Mouse (Mus musculus) lung, embryonic 15.5 days (tissue): Measurements from ENCODE around the gene Mpzl3. TPM values are rescaled to one million over a fixed set of nuclear protein-coding genes. Genes with fewer than 3 reads are reported as not detected.
"Not testable (repeated sequence)": the region's sequence is repeated elsewhere in the genome, so short reads cannot be mapped to it uniquely, and the experiment has no call there.

ENCODE experiments used
- ATAC-seq: fragments of 200-750 bp; cut with Nextera tagmentation; 2 replicates; pipeline ENCODE4 v1.8.0; 2017; ENCODE audit warnings: moderate number of reproducible peaks, borderline replicate concordance; ENCODE audit not compliant: low FRiP score, low TSS enrichment; ENCODE audit errors: extremely low read depth
- H3K27ac ChIP-seq: fragments of 300-500 bp; sonication (generic); 2 replicates; pipeline ENCODE4 v1.5.1; 2015; ENCODE audit warnings: moderate library complexity, mild to moderate bottlenecking, inconsistent platforms
- H3K27me3 ChIP-seq: fragments of 300-500 bp; sonication (generic); 2 replicates; pipeline ENCODE4 v1.6.1; 2015; ENCODE audit warnings: inconsistent platforms
- H3K36me3 ChIP-seq: fragments of 300-500 bp; sonication (generic); 2 replicates; pipeline ENCODE4 v1.6.1; 2015; ENCODE audit warnings: inconsistent platforms
- H3K4me1 ChIP-seq: fragments of 300-500 bp; sonication (generic); 2 replicates; pipeline ENCODE4 v1.6.1; 2015; ENCODE audit warnings: inconsistent platforms
- H3K4me2 ChIP-seq: fragments of 300-500 bp; sonication (generic); 2 replicates; pipeline ENCODE4 v1.6.1; 2015; ENCODE audit warnings: inconsistent platforms, mild to moderate bottlenecking, moderate library complexity
- H3K4me3 ChIP-seq: fragments of 300-500 bp; sonication (generic); 2 replicates; pipeline ENCODE4 v1.5.1; 2015; ENCODE audit warnings: mild to moderate bottlenecking, inconsistent platforms
- H3K9ac ChIP-seq: fragments of 300-500 bp; sonication (generic); 2 replicates; pipeline ENCODE4 v1.6.1; 2015; ENCODE audit warnings: inconsistent platforms
- H3K9me3 ChIP-seq: fragments of 300-500 bp; sonication (generic); 2 replicates; pipeline ENCODE4 v1.6.1; 2016; ENCODE audit warnings: inconsistent platforms
- whole genome bisulfite sequencing: fragments of 180-500 bp; shearing (Covaris S2); methylation state at CpG from one replicate; pipeline ENCODE4 v1.1.7; 2015; 5-methylcytosine and 5-hydroxymethylcytosine counted together
- polyA plus RNA-seq: library from polyadenylated mRNA; unstranded; fragments of >200 nt; fragmentation: Nextera tagmentation; extraction: Ambion mirVana; gene quantifications from 2 replicates; pipeline ENCODE4 v1.2.1, GENCODE M21; 2015

Mpzl3 gene
- polyA plus RNA-seq, 1 experiment from 2014 or later = 2.7 TPM

DNA sequence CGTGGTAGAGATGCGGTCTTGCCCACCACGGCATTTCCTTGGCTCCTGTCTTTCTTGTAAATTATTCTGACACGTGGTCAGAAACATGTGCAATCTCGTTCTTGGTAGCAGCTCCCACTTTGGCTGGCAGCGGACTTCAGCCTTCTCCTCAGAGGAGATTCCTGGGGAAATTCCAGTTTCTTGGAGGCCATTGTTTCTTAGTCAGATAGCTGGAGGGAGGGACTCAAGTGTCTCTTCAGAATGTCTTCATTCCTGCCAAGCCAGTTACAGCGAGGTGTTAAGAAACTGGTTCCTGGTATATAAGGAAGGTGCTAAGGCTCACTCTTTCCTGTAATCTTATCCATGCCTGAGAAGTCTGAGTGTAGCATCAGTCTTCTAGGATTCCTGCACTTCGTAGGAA lies 27.6 kb upstream of the Mpzl3 start:
- no peak for ATAC-seq
- Histone ChIP-seq H3K9me3 (no peaks in the 10 kb centered on the region), H3K27me3 (no peaks in the 10 kb centered on the region), H3K4me1 (no peaks in the 10 kb centered on the region), H3K4me3 (no peak overlapping the region), H3K27ac (no peak overlapping the region), H3K9ac (no peak overlapping the region), H3K36me3 (no peaks in the 10 kb centered on the region), H3K4me2 (no peak overlapping the region)
- WGBS = 54% methylated on average over 8 of the region's 8 CpGs

DNA sequence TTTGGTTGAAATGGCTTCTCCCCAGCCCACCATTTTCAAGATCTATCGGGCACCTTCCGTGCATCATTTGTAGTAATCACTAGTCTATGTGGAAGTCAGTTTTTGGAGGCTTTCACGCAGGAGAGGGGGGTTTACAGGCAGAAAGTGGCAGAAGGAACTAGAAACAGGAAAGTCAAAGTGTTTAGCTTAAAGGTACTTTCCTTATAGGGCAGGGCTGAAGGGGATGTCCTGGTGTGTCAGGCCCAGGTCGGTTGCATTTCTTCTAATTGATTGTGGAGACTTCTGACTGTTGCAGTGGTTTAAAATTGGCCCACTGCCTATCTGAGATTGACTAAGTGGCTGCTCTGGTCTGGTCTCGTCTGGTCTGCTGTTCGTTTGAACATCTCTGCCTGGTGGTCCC lies 24.6 kb upstream of the Mpzl3 start:
- no peak overlapping the region for H3K4me2 ChIP-seq
- no peak overlapping the region for H3K9ac ChIP-seq
- no peaks in the 10 kb centered on the region for H3K4me1 ChIP-seq
- H3K4me3 ChIP-seq = no peak overlapping the region
- H3K27ac ChIP-seq = no peak overlapping the region
- H3K36me3 ChIP-seq = no peaks in the 10 kb centered on the region
- no peaks in the 10 kb centered on the region for H3K27me3 ChIP-seq
- no peak for ATAC-seq
- WGBS = 58% methylated on average over 6 of the region's 6 CpGs
- H3K9me3 ChIP-seq = no peaks in the 10 kb centered on the region

DNA sequence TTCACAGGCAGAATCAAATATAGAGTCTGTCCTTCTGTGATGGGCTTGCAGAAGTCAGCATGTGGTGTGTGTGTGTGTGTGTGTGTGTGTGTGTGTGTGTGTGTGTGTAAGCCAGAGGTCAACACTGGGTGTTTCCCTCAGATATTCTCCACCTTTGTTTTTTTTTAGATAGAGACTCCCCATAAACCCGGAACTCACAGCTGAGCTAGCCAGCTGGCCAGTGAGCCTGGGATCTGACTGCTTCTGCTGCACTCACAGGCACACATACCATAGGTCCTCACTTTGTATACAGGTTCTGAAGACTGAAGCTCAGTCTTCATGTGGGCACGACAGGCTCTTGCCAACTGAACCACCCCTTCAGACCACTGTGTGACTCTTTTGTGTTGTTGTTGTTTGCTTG lies 22.7 kb upstream of the Mpzl3 start:
- H3K27me3 ChIP-seq = no peaks in the 10 kb centered on the region
- no peaks in the 10 kb centered on the region for H3K4me1 ChIP-seq
- H3K9me3 ChIP-seq = no peaks in the 10 kb centered on the region
- H3K4me2 ChIP-seq = no peak overlapping the region
- no peak overlapping the region for H3K9ac ChIP-seq
- H3K27ac ChIP-seq = no peak overlapping the region
- H3K4me3 ChIP-seq = no peak overlapping the region
- no peak for ATAC-seq
- 47% methylated on average over 2 of the region's 2 CpGs for WGBS
- no peaks in the 10 kb centered on the region for H3K36me3 ChIP-seq

DNA sequence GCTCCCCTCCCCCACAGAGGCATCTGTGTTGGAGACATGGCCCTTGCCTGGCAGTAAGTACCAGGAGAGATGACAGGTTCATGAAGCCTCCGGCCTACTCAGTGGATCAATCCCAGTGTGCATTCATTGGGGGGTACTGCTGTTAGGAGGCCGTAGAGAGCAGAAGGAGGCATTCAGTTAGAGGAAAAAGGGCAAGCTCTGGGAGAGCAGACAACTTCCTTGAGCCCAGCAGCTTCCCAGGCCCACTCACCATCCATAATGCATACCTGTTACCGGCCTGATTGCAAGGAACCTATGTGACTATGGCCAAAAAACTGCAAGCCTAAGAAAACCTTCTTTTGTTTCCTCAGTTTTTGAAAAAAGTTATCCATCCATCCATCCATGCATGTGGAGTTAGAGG lies 20.5 kb upstream of the Mpzl3 start:
- H3K27me3 ChIP-seq = peaks cover 12% of the 10 kb centered on the region
- ATAC-seq = no peak
- no peak overlapping the region for H3K4me2 ChIP-seq
- no peaks in the 10 kb centered on the region for H3K36me3 ChIP-seq
- no peaks in the 10 kb centered on the region for H3K9me3 ChIP-seq
- no peak overlapping the region for H3K4me3 ChIP-seq
- H3K27ac ChIP-seq = no peak overlapping the region
- H3K4me1 ChIP-seq = no peaks in the 10 kb centered on the region
- no peak overlapping the region for H3K9ac ChIP-seq
- 71% methylated on average over 3 of the region's 3 CpGs for WGBS

DNA sequence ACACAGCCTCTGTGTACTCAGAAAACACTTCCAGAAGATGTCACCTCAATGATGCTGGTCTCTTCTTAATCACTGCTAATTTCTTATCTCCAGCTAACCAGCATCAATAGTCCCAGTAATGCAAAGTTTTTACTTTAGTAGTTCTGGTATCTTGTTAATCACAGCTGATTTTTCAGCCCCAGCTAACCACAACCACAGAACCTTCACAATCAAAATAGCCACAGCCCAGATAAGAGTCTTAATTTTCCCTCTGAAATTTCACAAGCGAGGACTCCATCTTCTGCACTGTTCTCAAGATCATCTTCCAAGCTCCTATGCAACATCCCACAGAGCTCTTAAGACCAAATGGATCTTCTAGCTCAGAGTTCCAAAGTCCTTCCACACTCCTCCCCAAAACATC lies 17.2 kb upstream of the Mpzl3 start:
- not testable (repeated sequence) for H3K9ac ChIP-seq, H3K4me2 ChIP-seq, ATAC-seq, H3K9me3 ChIP-seq, H3K27ac ChIP-seq, H3K4me3 ChIP-seq, H3K36me3 ChIP-seq
- WGBS = 79% methylated on average over 1 of the region's 1 CpGs
- Histone ChIP-seq H3K27me3 (peaks cover 42% of the 10 kb centered on the region), H3K4me1 (peaks cover 13% of the 10 kb centered on the region; the same call in 1 of the 2 replicates)

DNA sequence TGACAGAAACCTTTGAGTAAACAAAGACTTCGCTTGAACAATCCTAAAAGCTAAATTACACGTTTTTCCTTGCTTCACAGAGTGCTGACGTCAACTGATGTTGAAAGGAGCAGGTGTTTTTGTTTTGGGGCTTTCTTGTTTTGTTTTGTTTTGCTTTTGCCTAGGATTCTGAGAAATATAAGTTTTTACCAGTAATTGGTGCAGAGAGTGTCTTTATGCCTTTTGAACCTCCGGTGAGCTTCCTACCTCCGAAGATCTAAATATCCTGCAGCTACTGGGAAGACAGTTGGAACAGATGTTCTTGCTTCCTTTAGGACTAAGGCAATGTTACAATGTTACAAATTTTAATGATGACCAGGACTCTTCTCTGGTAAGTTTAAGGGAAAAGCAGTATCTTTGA lies 15.5 kb upstream of the Mpzl3 start, which contains the start of gene Mpzl2:
TSS of gene Mpzl2 (plus strand) at position 301 of the 400 bp plus-strand sequence.
- WGBS = 48% methylated on average over 5 of the region's 5 CpGs
- Histone ChIP-seq H3K4me3 (peak within 1 kb of the TSS; percentile 3; the same call in 1 of the 2 replicates), H3K36me3 (no peaks in the 10 kb centered on the region), H3K4me2 (peak within 1 kb of the TSS; percentile 41), H3K9ac (no peak within 1 kb of the TSS), H3K4me1 (peaks cover 13% of the 10 kb centered on the region; the same call in 1 of the 2 replicates), H3K27me3 (peaks cover 55% of the 10 kb centered on the region), H3K27ac (peak within 1 kb of the TSS; percentile 36; the same call in 1 of the 2 replicates), H3K9me3 (no peaks in the 10 kb centered on the region)
- ATAC-seq = no peak

DNA sequence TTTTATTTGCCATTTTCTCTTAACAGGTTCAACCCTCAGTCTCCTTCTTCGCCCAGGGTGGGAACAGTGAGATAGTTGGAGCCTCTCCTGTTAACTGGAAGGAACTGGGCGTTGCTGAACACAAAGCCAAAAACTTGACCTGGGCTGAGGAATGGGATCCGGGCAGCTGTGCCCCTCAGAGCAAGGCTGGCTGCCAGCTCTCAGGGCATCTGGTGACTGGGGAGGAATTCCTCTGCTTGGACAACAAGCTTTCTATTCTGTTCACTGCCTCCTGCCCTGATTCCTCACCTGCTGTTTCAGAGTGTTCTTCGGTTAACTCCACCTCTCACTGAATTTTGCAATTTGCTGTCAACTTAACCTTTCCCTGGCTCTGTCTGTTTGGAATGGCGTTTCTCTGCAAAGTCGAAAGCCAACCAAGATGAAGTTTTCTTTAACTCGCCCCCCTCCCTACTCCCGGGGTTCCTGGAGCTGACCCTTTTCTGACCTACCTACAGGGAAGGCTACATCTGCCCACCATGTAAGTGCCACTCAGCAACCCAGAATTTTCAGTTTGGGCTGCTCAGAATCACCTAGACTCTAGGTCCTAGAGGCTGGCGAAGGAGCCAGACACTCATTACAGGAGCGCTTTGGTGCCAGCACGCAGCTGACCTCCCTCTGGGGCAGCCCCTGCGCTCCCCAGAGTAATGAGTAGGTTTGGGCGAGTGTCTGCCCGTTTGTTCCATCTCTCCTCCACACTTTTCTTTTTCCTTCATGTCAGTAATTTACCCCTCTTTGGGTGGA lies 14.7 kb upstream of the Mpzl3 start:
- peak overlapping the region; percentile 41 for H3K4me2 ChIP-seq
- H3K9ac ChIP-seq = no peak overlapping the region
- peaks cover 13% of the 10 kb centered on the region; the same call in 1 of the 2 replicates for H3K4me1 ChIP-seq
- H3K9me3 ChIP-seq = no peaks in the 10 kb centered on the region
- H3K4me3 ChIP-seq = peak overlapping the region; percentile 3; the same call in 1 of the 2 replicates
- 10% methylated on average over 14 of the region's 14 CpGs for WGBS
- no peak for ATAC-seq
- peak overlapping the region; percentile 36; the same call in 1 of the 2 replicates for H3K27ac ChIP-seq
- peaks cover 55% of the 10 kb centered on the region for H3K27me3 ChIP-seq
- H3K36me3 ChIP-seq = no peaks in the 10 kb centered on the region

DNA sequence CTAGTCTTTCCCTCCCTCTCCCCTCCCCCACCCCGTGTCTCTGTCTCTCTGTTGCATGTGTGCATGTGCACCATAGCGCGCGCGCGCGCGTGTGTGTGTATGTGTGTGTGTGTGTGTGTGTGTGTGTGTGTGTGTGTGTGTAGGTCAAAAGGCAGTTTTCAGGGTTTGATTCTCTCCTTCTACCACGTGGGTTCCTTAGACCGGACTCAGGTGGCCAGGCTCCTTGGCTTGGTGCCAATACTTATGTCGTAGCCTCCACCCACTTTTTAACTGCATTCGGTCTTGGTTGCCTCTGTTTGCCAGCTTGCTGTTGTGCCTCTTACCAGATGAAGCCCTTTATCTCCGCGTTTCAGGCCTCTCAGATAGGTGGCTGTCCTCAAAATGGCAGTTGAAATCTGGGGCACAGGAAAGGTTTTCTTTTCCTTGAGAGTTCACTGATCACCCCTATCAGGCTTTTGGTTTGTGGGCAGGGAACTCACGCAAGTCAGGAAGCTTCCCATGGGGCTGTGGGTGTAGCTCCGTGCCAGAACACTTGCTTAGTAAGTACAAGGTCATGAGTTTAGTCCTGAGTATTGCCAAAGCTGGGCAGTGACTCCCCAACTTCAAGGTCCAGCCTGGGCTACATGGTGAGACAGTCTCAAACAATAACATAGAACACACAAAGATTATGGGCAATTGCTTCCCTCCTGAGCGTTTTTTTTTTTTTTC lies 13.7 kb upstream of the Mpzl3 start:
- 31% methylated on average over 17 of the region's 17 CpGs for WGBS
- peaks cover 13% of the 10 kb centered on the region; the same call in 1 of the 2 replicates for H3K4me1 ChIP-seq
- no peak overlapping the region for H3K9ac ChIP-seq
- ATAC-seq = peak; percentile 35; the same call in 1 of the 2 replicates
- H3K36me3 ChIP-seq = no peaks in the 10 kb centered on the region
- peak overlapping the region; percentile 41 for H3K4me2 ChIP-seq
- no peaks in the 10 kb centered on the region for H3K9me3 ChIP-seq
- H3K27ac ChIP-seq = peak overlapping the region; percentile 78; the same call in 1 of the 2 replicates
- peak overlapping the region; percentile 3; the same call in 1 of the 2 replicates for H3K4me3 ChIP-seq
- H3K27me3 ChIP-seq = peaks cover 55% of the 10 kb centered on the region

DNA sequence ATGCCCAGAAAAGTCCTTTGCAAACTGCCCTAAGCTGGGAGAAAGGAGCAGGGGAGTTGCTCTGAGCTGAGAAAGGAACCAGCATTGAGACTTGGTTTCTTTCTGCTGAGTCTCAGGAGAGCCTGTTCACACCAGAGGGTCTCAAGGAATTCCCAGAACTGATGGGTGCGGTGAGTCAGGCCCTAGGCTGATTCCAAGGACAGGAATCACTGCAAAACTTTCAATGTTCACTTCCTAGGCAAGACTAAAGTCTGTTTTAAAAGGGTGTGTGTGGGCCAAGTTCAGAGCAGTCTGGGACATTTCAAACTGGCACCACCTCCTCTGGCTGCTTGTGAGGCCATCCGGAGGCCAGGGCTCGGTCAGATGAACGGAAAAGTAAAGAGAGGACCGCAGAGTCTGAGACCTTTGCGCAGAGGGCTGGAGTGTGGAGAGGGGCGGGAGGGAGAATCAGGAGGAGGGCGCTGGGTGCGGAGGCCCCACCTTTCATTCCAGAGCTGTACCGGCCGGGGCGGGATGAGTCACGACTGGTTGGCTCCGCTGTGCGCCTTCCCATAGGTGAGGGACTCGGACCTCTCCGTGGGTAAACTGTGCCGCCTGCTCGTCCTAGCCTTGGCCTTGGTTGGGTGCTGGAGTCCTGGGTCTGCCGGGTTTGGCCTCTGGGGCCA lies 12.8 kb upstream of the Mpzl3 start:
- peak overlapping the region; percentile 78 for H3K27ac ChIP-seq
- H3K9ac ChIP-seq = peak overlapping the region; percentile 6; the same call in 1 of the 2 replicates
- peak overlapping the region; percentile 47 for H3K4me2 ChIP-seq
- peak; percentile 91; the same call in 1 of the 2 replicates for ATAC-seq
- no peaks in the 10 kb centered on the region for H3K9me3 ChIP-seq
- peaks cover 55% of the 10 kb centered on the region for H3K27me3 ChIP-seq
- peak overlapping the region; percentile 36 for H3K4me3 ChIP-seq
- 1% methylated on average over 20 of the region's 20 CpGs for WGBS
- peaks cover 13% of the 10 kb centered on the region; the same call in 1 of the 2 replicates for H3K4me1 ChIP-seq
- no peaks in the 10 kb centered on the region for H3K36me3 ChIP-seq

DNA sequence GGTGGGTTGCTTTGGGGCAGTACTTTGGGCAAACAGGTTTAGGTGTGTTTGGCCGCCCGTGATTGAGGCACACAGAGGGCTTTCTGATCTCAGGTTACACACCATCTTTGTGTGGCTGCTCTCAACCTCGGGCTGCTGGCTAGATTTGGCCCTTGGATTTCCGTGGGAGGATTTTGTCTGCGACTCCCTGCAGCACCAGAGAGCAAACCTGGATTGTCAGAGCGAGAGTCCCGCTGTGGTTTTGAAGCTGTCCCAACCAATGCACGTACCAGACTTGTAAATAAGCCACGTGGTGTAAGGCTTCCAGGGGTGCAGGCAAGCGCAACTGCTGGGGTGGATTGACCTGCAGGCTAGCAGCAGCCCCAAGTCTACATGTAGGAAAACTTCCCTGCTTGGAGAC lies 12.0 kb upstream of the Mpzl3 start:
- peak overlapping the region; percentile 6 for H3K9ac ChIP-seq

DNA sequence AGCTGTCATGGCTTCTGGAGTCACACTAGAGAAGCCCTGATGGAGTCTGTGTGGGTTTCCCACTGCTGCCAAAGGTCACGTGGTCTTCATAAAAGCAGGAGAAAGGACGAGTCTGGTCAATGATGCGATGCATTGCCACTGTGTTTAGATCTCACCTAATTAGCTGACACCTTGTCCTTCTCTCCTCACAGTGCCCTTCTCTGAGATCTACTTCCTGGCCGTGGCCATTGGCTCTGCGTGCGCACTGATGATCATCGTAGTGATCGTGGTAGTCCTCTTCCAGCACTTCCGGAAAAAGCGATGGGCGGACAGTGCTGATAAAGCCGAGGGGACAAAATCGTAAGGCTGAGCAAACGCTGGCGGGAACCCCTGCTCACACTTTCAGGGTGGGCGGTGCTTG lies 8.0 kb upstream of the Mpzl3 start:
- H3K27me3 ChIP-seq = peaks cover 24% of the 10 kb centered on the region

More for the DNA sequence above, 12.0 kb upstream of the Mpzl3 start:
- Histone ChIP-seq H3K4me1 (peaks cover 13% of the 10 kb centered on the region; the same call in 1 of the 2 replicates), H3K9me3 (no peaks in the 10 kb centered on the region), H3K27ac (peak overlapping the region; percentile 78), H3K27me3 (peaks cover 55% of the 10 kb centered on the region), H3K4me2 (peak overlapping the region; percentile 47), H3K36me3 (no peaks in the 10 kb centered on the region), H3K4me3 (peak overlapping the region; percentile 36)
- ATAC-seq = no peak
- WGBS = 2% methylated on average over 10 of the region's 10 CpGs

More for the DNA sequence above, 8.0 kb upstream of the Mpzl3 start:
- no peaks in the 10 kb centered on the region; the same call in 1 of the 2 replicates for H3K4me1 ChIP-seq
- H3K27ac ChIP-seq = no peak overlapping the region
- H3K9ac ChIP-seq = no peak overlapping the region
- no peak overlapping the region for H3K4me3 ChIP-seq
- H3K36me3 ChIP-seq = no peaks in the 10 kb centered on the region
- no peak for ATAC-seq
- 73% methylated on average over 16 of the region's 16 CpGs for WGBS
- H3K4me2 ChIP-seq = no peak overlapping the region
- no peaks in the 10 kb centered on the region for H3K9me3 ChIP-seq
